Mouse (Mus musculus) spleen, adult 12 weeks (tissue): Measurements from ENCODE around the gene Kcns1.

ENCODE experiments used
- DNase-seq: peaks from one replicate; pipeline ENCODE4 v3.0.0; 2022; ENCODE audit warnings: low spot score

The Kcns1 gene

DNA sequence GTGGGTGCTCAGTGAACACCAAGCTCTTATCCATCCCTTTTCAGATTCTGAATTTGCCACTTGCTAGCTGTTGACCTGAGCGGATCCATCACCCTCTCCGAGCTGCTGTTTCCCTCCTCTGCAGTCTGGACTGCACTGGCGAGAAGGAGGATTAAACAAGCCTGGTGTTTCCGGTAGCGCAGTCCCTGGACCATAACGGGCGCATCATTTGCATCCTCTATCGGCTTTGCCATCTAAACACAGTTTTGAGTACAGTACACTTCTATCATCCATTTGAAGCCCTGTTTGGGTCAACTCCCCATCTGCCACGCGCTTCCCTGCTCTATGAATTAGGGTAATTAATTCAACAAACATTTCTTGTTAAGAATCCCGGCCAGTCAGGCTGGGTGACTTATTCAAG lies 587 bp downstream of the Kcns1 start:
- DNase-seq, result no peak

GRCm38 (mm10) chr2:164168571-164168946 lies 2.4 kb downstream of the Kcns1 start:
- no peak for DNase-seq

DNA sequence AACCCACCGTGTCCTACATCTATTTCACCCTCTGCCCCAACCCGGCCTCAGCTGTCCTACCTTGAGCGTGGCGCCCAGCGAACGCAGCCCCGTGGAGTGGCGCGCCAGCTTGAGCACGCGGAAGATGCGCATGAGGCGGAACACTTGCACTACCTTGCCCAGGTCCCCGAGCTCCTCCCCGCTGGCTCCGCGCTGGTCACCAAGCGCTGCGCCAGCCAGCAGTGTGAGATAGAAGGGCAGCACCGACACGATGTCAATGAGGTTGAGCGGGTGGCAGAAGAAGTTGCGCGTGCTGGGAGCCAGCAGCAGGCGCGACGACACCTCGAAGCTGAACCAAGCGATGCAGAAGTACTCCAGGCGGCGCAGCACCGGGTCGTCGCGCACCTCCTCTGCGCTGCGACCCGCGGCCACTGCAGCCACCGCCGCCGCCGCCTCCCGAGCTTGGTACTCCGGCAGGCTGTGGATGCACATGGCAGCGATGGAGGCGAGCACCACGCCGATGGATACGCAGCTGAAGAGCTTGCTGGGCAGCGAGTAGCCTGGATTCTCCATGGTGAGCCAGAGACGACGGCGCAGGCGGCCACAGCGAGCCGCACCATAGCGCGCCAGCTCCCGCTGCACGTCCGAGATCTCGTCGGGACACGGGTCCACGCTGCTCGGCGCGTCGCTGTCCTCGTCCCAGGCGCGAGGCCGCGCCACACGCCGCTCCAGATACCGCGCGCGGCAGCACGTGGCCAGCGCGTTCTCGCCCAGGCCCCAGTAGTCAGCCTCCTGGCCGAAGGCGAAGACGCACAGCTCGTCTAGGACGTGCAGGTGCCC lies 3.0 kb downstream of the Kcns1 start:
- no peak for DNase-seq

GRCm38 (mm10) chr2:164164941-164165340 lies 6.0 kb downstream of the Kcns1 start:
- no peak for DNase-seq

DNA sequence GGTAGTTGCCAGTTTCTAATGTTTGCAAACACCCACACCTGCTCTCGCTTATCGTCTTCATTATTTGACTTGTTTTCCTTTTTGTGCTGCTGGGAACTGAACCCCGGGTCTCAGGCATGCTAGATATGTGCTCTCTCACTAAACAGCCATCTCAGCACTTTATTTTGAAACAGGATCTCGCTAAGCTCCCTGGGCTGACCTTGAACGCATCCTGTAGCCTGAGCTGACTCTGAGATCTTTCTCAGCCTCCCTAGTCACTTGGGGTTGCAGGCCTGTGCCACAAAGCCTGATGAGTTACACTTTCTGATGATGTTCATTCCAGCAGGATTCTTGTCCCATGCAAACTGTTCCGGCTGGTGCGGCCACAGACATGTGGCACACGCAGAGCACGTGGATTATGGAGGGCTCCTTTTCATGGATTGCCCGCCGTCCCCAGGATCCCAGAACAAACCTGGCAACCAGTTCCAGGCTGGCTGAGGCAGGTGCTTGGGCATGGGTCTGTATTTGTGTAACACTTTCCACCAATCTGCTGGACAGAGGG lies 9.3 kb downstream of the Kcns1 start:
- DNase-seq, result no peak

DNA sequence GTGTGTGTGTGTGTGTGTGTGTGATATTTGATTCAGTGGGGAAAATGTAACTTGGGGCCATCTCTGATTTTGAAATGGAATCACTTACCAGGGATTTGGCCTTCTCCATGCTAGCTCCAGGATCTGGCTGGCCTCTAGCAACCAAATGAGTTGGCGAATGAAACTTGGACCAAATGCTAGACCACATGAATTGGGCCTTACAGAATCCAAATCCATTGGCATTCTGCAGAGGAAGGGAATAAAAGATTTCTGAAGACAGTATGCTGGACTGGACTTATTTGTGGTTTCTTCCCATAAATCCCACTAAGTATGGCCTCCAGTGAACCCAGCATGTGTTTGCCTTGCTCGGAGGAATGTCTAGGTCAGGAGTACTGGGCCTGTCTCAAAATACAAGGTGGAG lies 12.1 kb downstream of the Kcns1 start:
- no peak for DNase-seq

DNA sequence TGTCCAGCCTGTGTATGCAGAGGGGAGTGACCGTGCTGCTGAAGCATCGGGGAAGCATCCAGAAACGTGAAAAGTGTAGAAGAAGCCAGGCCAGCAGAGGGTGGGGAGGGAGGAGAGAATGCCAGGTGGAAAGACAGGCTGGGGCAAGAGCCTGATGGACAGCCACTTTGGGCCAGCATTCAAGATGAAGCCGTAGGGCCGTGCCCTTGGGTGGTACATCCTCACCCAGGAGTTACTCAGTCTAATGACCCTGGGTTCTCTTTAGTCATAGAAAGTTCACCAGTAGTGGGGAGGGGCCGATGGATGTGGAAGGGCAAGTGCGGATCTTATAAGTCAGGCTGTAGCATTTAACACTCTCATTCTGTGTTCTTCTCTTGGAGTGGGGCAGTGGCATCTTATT lies 14.8 kb downstream of the Kcns1 start:
- no peak for DNase-seq

DNA sequence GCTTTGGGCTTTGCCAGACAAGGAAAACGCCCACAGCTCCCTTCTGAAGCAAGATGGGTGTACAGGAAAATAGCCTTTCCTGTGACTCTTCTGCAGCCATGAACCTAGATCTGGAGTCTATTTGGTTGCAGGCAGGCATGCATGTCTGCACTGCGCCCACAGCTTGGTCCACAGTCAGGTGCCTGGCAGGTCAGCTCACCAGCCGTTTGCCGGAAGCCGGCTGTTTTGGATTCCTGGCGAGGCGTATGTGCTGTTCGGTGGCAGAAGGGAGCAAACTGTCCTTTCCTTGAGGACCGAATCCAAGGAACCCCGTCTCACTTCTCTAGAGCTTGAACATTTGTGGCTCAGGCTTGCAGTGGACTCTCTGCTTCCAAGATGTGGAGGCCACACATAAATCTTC lies 16.9 kb downstream of the Kcns1 start:
- DNase-seq, result no peak

GRCm38 (mm10) chr2:164152341-164152740 lies 18.6 kb downstream of the Kcns1 start:
- no peak for DNase-seq

- no peak for DNase-seq
Measured at GRCm38 (mm10) chr2:164150086-164150760, 20.7 kb downstream of the Kcns1 start.

- DNase-seq, result no peak
Measured at GRCm38 (mm10) chr2:164146556-164146955, 24.4 kb downstream of the Kcns1 start.

- no peak for DNase-seq
Measured at GRCm38 (mm10) chr2:164144541-164144940, 26.4 kb downstream of the Kcns1 start.

DNA sequence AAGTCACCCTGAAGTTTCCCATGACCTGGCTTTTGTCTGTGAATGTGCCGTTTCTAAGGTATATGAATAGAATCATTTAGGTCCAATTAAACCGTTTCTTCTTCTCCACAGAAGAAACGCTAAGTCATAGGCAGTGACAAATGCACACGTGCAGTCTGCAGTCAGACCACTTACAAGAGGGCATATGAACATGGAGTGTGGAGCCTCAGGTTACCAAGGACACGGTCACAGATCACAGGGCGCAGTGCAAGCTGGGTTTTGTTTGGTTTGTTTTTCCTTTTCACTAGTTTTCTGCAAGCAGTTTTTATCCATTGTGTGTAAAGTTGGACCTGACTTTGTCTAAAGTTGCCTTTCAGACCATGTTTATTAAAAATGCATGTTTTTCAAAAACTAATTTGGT lies 26.9 kb downstream of the Kcns1 start:
- no peak for DNase-seq

DNA sequence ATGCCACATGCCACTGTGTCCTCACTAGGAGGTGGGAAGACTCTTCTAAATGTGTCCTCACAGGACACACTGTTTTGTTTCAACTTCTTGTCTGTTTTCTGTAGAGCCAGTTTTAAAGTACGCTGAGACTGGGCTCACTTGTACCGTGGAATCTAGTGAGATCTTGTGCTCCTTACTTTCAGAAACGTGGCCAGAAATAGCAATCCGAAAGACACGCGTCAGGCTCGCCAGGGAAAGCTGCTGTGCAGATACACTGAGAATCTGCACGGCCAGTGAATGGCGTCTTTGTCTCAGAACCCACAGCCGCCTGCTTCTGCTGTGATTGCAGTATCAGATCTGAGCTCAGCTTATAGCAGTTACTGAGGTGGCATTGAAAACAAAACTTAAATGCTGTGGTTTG lies 28.9 kb downstream of the Kcns1 start:
- DNase-seq, result no peak

GRCm38 (mm10) chr2:164137754-164138153 lies 33.2 kb downstream of the Kcns1 start:
- DNase-seq, result no peak

- no peak for DNase-seq
Measured at GRCm38 (mm10) chr2:164136393-164136792, 34.5 kb downstream of the Kcns1 start.

DNA sequence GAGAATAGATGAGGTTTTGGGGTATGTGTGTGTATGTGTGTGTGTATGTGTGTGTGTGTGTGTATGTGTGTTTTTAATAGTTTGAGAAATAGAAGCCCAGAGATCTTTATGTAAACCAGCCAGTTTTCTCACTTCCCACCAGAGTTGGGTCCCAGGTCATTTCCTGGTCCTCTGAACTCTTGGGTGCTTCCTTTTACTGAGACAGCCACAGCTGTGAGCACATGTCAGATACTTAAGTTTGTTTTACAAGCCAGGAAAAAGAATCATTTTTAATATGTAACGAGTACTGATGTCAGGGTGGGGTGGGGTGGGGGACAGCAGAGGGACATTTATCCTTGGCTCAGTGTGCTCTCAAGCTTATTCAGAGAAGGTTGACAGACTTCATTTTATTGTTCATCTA lies 35.5 kb downstream of the Kcns1 start:
- no peak for DNase-seq

- no peak for DNase-seq
Measured at GRCm38 (mm10) chr2:164134563-164134962, 36.4 kb downstream of the Kcns1 start.

DNA sequence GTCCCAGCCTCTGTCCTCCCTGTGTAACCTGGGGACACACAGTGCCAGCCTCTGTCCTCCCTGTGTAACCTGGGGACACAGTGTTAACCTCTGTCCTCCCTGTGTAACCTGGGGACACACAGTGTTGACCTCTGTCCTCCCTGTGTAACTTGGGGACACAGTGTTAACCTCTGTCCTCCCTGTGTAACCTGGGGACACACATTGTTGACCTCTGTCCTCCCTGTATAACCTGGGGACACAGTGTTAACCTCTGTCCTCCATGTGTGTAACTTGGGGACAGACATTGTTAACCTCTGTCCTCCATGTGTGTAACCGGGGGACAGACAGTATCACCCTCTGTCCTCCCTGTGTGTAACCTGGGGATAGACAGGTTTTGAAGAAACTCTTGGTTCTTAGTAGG lies 39.3 kb downstream of the Kcns1 start:
- no peak for DNase-seq

GRCm38 (mm10) chr2:164128576-164129411 lies 42.1 kb downstream of the Kcns1 start:
- peak; percentile 15 for DNase-seq

- DNase-seq, result no peak
Measured at GRCm38 (mm10) chr2:164127297-164127696, 43.6 kb downstream of the Kcns1 start.

DNA sequence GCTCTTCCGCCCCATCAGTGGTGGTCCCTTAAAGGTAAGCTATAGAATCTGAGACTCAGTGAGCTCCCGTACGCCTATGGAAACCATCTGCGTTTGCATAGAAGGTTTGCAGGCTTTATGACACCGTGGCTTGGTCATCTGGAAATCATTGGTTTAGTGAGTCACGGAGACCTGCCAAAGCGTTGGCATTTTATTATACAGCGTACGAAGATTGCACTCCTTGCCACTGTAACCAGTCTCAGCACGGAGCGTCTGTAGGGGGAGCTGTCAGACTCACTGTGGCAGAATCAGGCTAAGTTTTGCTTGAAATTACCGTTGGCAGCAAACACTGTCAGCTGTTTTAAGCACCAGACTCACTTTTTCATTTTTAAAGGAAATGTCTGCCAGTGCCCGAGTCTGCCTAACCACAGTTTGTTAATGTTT lies 44.4 kb downstream of the Kcns1 start:
- DNase-seq, result no peak
